Mouse (Mus musculus) liver, adult 2 months (tissue): Measurements from ENCODE around the gene Zbtb24. TPM values are rescaled to one million over a fixed set of nuclear protein-coding genes. Genes with fewer than 3 reads are reported as not detected.

Source experiments
- DNase-seq: peaks from one replicate; pipeline ENCODE4 v3.0.0-alpha.2; 2011; ENCODE audit warnings: low read depth, low spot score; ENCODE audit errors: extremely low read depth
- H3K27ac ChIP-seq: fragments of 200-500 bp; replicated peaks from 2 replicates; pipeline ENCODE4 v1.5.1; 2012; ENCODE audit warnings: low read depth, mild to moderate bottlenecking, control low read depth, inconsistent platforms, low read length; ENCODE audit not compliant: insufficient read depth
- H3K27me3 ChIP-seq: fragments of 200-500 bp; 2 replicates; pipeline ENCODE4 v1.6.1; 2012; ENCODE audit warnings: mild to moderate bottlenecking, moderate library complexity, low read length, inconsistent platforms; ENCODE audit not compliant: control insufficient read depth, insufficient read depth
- H3K36me3 ChIP-seq: fragments of 200-500 bp; 2 replicates; pipeline ENCODE4 v1.6.1; 2012; ENCODE audit warnings: low read length, inconsistent platforms; ENCODE audit not compliant: control insufficient read depth, insufficient read depth
- H3K4me1 ChIP-seq: fragments of 200-500 bp; 2 replicates; pipeline ENCODE4 v1.6.1; 2011; ENCODE audit warnings: low read length; ENCODE audit not compliant: control insufficient read depth, insufficient read depth
- H3K4me3 ChIP-seq: fragments of 200-500 bp; 2 replicates; pipeline ENCODE4 v1.5.1; 2011; ENCODE audit warnings: low read depth, mild to moderate bottlenecking, control low read depth, low read length, moderate library complexity; ENCODE audit not compliant: insufficient read depth
- H3K79me2 ChIP-seq: fragments of 200-500 bp; 2 replicates; pipeline ENCODE4 v1.6.1; 2012; ENCODE audit warnings: inconsistent platforms, mild to moderate bottlenecking, low read length, moderate library complexity; ENCODE audit not compliant: control insufficient read depth, insufficient read depth
- H3K9ac ChIP-seq: fragments of 200-500 bp; 2 replicates; pipeline ENCODE4 v1.6.1; 2012; ENCODE audit warnings: low read depth, mild to moderate bottlenecking, control low read depth, inconsistent platforms, low read length
- CTCF ChIP-seq: fragments of 200-500 bp; IDR thresholded peaks from 2 replicates; pipeline ENCODE4 v1.5.1; 2011; ENCODE audit warnings: low read depth, low read length, control low read depth
- POLR2A ChIP-seq: fragments of 200-500 bp; IDR thresholded peaks from 2 replicates; pipeline ENCODE4 v1.6.1; 2011; ENCODE audit warnings: low read length, control low read depth; ENCODE audit not compliant: insufficient read depth; ENCODE audit errors: extremely low read depth
- whole genome bisulfite sequencing: fragments of 180-500 bp; shearing (Covaris S2); methylation state at CpG from one replicate; pipeline ENCODE4 v1.1.7; 2018; 5-methylcytosine and 5-hydroxymethylcytosine counted together
- polyA plus RNA-seq: library from polyadenylated mRNA; depleted of rRNA; stranded (reverse); fragments of >200 nt; gene quantifications from 2 replicates; pipeline ENCODE4 v1.2.3, GENCODE M21; 2012
- total RNA-seq: library from RNA; depleted of rRNA; stranded (reverse); fragments of >200 nt; gene quantifications from 2 replicates; pipeline ENCODE4 v1.2.3, GENCODE M21; 2014

Gene Zbtb24
- total and polyA plus RNA-seq, 2 experiments: 10.5 to 10.6 TPM

DNA sequence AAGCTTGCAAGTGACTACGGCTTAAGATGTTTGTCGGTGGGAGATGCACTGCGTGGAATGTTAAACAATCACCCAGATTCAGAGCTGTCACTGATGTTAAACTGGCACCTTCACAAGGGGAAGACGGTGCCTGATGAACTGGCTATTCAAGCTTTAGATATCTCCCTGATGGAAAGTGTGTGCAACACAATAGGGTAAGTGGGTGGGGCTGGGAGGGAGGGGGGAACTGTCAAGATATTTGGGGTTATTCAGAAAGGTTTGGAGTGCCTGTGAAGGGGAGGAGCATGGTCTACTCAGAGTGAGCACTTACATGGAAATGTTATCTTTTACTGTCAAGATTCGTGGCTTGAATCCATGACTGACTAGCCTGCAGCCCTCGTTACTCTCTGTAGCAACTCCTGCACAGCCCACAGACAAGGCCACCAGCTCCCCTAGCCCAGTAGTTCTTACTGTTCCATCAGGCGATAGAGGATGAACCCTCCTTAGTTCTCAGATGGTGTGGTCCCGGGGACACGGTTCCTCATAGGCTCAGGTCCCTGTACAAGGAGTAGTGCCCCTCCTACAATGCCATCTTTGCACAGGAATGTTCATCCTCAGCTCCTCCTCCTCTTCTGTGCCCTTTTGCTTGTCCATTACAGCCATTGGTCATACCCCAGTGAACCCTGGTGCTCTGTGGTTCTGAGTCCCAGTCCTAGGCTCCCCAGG, 29.5 kb upstream of the Zbtb24 start:
- Histone ChIP-seq H3K36me3 (no peaks in the 10 kb centered on the region), H3K27me3 (no peaks in the 10 kb centered on the region), H3K27ac (no peak overlapping the region), H3K4me1 (no peaks in the 10 kb centered on the region), H3K4me3 (no peak overlapping the region), H3K79me2 (no peaks in the 10 kb centered on the region), H3K9ac (no peak overlapping the region)
- TF ChIP-seq CTCF (no peak), POLR2A (no peak)
- DNase-seq: no peak
- 75% methylated on average over 9 of the region's 9 CpGs for WGBS

- no peak overlapping the region for H3K27ac ChIP-seq
- WGBS: 92% methylated on average over 2 of the region's 2 CpGs
- H3K36me3 ChIP-seq: no peaks in the 10 kb centered on the region
- H3K4me1 ChIP-seq: no peaks in the 10 kb centered on the region
- no peak overlapping the region for H3K9ac ChIP-seq
- no peak for DNase-seq
- H3K27me3 ChIP-seq: no peaks in the 10 kb centered on the region
- H3K79me2 ChIP-seq: no peaks in the 10 kb centered on the region
- TF ChIP-seq POLR2A (no peak), CTCF (no peak)
- H3K4me3 ChIP-seq: no peak overlapping the region
These were observed 26.5 kb upstream of the Zbtb24 start for GRCm38 (mm10) chr10:41423681-41424080.

DNA sequence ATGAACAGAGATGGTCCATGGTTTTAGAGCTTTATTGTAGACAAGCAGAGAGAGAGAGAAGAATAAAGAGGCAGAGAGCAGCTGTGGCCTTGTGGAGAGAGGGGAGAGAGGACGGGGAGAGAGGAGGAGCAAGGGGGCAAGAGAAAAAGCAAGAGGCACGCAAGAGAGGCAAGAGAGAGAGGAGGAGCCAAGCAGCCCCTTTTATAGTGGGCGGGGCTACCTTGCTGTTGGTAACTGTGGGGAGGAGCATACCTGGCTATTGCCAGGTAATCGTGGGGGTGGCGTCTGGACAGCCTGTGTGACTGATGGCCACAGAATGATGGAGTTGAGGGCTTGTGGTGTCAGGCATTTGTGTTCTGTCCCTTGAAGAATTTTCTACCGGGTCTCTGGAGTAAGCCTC, 23.8 kb upstream of the Zbtb24 start:
- TF ChIP-seq POLR2A: no peak
- no peak for TF ChIP-seq CTCF
- WGBS: 68% methylated on average over 6 of the region's 6 CpGs
- Histone ChIP-seq H3K27me3 (no peaks in the 10 kb centered on the region), H3K4me1 (no peaks in the 10 kb centered on the region), H3K9ac (no peak overlapping the region), H3K4me3 (no peak overlapping the region), H3K79me2 (no peaks in the 10 kb centered on the region), H3K27ac (no peak overlapping the region), H3K36me3 (no peaks in the 10 kb centered on the region)
- DNase-seq: no peak

DNA sequence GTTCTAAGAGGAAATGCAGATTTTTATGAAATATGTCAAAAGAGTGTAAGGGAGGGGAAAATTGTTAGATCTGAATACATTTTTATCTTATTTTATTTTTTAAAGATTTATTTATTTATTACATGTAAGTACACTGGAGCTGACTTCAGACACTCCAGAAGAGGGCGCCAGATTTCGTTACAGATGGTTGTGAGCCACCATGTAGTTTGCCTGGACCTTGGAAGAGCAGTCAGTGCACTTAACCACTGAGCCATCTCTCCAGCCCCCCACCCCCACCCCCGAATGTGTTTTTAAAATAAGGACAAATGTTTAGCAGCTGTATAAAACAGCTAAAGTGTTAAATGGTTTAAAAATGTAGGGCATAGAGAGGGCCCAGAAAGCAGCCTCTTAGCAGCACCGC, 15.6 kb upstream of the Zbtb24 start:
- Histone ChIP-seq H3K27ac (no peak overlapping the region), H3K79me2 (no peaks in the 10 kb centered on the region), H3K36me3 (no peaks in the 10 kb centered on the region), H3K4me3 (no peak overlapping the region), H3K27me3 (no peaks in the 10 kb centered on the region), H3K9ac (no peak overlapping the region), H3K4me1 (peaks cover 4% of the 10 kb centered on the region)
- DNase-seq: peak; percentile 46
- no peak for TF ChIP-seq POLR2A
- TF ChIP-seq CTCF: peak; percentile 53
- 29% methylated on average over 4 of the region's 4 CpGs for WGBS

DNA sequence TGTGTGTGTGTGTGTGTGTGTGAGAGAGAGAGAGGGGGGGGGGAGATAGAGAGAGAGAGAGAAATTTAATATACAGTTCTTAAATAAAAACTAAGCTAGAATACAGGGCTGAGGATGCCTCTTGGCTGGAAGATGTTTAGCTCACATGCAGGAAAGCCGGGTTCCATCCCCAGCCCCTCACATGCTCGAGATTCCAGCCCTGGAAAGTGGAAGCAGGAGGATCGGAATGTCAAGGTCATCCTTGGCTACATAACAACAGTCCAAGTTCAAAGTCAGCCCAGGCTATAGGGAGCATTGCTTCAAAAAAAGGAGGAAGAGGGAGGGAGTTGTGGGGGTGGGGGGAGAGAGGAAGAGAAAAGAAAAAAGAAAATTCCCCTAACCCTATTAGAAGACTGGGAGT, 15.0 kb upstream of the Zbtb24 start:
- Histone ChIP-seq H3K27ac (no peak overlapping the region), H3K27me3 (no peaks in the 10 kb centered on the region), H3K4me1 (peaks cover 4% of the 10 kb centered on the region), H3K79me2 (no peaks in the 10 kb centered on the region), H3K4me3 (no peak overlapping the region), H3K9ac (no peak overlapping the region), H3K36me3 (no peaks in the 10 kb centered on the region)
- DNase-seq: peak; percentile 15
- TF ChIP-seq CTCF (no peak), POLR2A (no peak)
- WGBS: 10% methylated on average over 3 of the region's 3 CpGs

- Histone ChIP-seq H3K9ac (no peak overlapping the region), H3K27me3 (no peaks in the 10 kb centered on the region), H3K79me2 (peaks cover 9% of the 10 kb centered on the region; the same call in 1 of the 2 replicates), H3K4me3 (no peak overlapping the region), H3K27ac (no peak overlapping the region), H3K36me3 (peaks cover 3% of the 10 kb centered on the region; the same call in 1 of the 2 replicates), H3K4me1 (peaks cover 16% of the 10 kb centered on the region)
- 89% methylated on average over 1 of the region's 1 CpGs for WGBS
- no peak for DNase-seq
- TF ChIP-seq CTCF (no peak), POLR2A (no peak)
These were observed 2.0 kb upstream of the Zbtb24 start for GRCm38 (mm10) chr10:41448216-41448615.
